Mouse (Mus musculus) G1E (cell line): ENCODE data around the gene Tnp2.

ENCODE experiments used
- CTCF ChIP-seq: IDR thresholded peaks from 2 replicates; pipeline ENCODE4 v1.5.1; 2012; ENCODE audit warnings: low read depth, low read length, inconsistent platforms, mixed read lengths
- GATA2 ChIP-seq: IDR thresholded peaks from 2 replicates; pipeline ENCODE4 v1.6.1; 2012; ENCODE audit warnings: low read depth, low read length, inconsistent platforms, borderline replicate concordance
- POLR2AphosphoS5 ChIP-seq: IDR thresholded peaks from 2 replicates; pipeline ENCODE4 v1.6.1; 2012; ENCODE audit warnings: low read depth, low read length, inconsistent platforms; ENCODE audit not compliant: insufficient replicate concordance

DNA sequence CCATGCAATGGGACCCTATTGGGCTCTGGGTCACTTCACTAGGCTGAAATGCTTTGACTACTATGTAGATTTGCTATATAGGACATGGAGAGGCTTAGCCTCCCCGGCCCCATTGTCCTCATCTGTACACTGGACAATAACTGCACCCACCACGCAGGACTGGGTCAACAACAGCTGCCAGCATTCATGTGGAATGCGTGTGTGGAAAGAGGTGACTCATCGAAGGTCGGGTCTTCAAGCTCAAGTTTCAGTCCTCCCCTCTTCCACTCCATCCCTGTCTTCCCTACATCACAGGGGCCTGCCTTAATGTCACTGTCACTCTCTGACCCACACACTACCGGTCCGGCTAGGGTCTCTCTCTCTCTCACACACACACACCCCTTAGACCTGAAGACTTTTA, 12.1 kb downstream of the Tnp2 start:
- TF ChIP-seq CTCF (no peak), POLR2AphosphoS5 (no peak), GATA2 (no peak)
